Mouse (Mus musculus) embryonic stem cell, embryonic (primary cell): ENCODE results near the gene Rnase1.

Experiments used
- CTCF ChIA-PET, 4 experiments: fragments of 300-600 bp in 2 of 4; fragments of 350-600 bp in 2 of 4; sonication (Branson Sonifier 250); formaldehyde crosslinking; loops; one replicate each; lab custom pipeline; 2022; ENCODE audit warnings: inconsistent platforms in 2 of 4; lab: Charles Lee
- POLR2A ChIA-PET, 4 experiments: fragments of 300-600 bp in 2 of 4; fragments of 350-600 bp in 2 of 4; sonication (Branson Sonifier 250); formaldehyde crosslinking; loops; one replicate each; lab custom pipeline; 2022; ENCODE audit warnings: antibody characterized with exemption in 4 of 4, inconsistent platforms in 1 of 4; lab: Charles Lee

Gene Rnase1

DNA sequence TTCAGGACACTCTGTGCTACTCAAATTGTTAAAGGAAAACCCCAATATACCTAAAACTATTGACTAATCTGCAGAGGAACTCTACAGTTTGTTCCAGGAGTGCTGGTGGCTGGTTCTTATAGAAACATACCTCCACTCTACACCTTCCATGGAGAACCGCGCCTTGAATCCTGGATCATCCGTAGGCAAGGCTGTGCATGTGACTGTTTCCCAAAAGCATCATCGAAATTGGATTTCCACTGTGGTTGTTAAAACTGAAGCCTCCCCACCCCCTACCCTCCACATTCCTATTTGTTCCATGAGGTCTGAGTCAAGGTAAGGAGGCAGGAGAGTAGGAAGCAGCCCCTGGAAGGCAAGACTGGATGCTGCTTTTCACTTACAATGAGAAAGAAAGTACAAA lies 2.1 kb downstream of the Rnase1 start:
- POLR2A ChIA-PET: no interaction called here
- CTCF ChIA-PET: no interaction called here

DNA sequence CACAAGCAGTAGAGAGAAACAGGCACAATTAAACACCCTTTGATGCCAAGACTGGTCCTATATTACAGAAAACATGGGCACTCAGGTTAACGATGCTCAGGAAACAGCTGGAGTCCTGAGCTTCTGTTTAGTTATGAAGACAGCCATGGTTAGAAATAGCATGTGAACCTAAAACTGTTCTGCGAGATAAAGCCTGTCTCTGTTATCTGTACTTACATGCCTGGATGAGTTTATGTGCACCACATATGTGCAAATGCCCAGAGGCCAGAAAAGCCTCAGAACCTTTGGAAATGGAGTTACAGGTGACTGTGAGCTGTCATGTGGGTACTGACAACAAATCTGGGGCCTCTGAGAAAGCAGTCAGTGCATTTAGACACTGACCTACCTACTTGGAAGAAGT lies 2.6 kb downstream of the Rnase1 start:
- CTCF ChIA-PET: no interaction called here
- POLR2A ChIA-PET: no interaction called here

DNA sequence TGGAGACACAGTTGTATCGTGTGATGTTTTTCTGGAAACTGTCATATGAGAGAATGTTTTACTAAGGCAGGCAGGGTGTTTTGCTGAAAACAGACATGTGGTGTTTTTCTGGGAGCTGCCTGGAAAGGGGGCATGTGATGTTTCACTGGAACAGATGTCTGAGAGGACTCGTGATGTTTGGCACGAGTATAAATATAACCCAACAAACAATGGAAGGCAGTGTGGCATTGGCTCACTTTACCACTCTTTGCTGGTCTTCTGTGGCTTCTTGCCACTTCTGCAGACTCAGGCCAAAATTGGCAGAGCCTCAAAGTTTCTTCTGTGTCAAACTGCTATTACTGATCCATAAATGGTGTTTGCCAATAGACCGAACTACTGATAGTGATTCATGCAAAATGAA lies 3.3 kb downstream of the Rnase1 start:
- ChIA-PET POLR2A (no interaction called here), CTCF (no interaction called here)

DNA sequence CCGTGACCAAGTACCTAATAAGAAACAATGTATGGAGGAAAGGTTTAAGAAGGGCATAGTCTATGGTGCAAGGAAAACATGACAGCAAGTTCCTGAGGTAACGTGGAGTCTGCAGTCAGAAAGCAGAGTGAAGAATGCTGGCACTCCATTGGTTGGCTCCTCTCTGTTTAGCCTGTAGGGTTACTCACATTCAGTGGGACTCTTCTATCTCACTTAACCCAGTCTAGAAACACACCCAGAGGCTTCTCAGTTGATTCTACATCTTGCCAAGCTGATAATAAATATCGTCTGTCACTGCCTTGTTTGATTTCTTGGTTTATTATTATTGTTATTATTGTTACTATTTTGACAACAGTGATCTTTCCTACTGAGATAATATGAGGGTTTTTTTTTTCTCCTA lies 4.0 kb downstream of the Rnase1 start:
- ChIA-PET POLR2A (no interaction called here), CTCF (no interaction called here)

DNA sequence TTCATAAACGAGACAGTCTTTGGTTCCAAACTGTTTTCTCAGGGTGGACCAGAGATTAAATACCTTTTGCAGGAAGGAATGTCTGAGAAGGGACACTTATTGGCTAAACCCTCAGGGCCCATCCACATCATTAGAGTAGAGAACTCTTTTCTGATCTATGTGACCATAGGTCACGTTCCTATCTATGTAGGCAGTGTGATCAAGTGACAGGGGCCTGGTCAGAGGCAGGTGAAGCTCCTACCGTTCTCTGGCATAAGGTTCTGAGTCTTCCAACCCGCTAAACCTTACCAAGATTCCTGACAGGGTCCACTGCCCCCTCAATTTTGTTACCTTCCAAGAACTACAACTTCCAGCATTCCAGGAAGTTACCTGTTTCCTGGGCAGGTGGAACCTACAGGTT lies 4.5 kb downstream of the Rnase1 start:
- ChIA-PET CTCF (no interaction called here), POLR2A (no interaction called here)

DNA sequence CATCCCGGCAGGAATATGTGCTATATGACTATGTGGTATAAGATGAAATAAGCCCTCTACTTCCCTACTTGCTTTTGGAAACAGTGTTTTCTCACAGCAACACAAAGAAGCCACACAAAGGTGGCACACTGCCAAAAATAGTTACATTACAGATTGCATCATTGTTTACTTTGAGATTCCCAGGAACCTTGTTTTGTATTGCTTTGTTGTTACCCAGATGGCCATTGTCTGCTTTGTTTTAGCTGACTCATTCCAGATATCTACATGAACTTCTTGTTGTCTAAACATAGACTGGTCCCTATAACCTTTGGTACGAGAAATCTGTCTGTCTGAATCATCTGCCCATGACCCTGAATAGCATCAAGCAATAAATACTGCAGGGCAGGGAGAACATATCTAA lies 6.2 kb downstream of the Rnase1 start:
- CTCF ChIA-PET: no interaction called here
- POLR2A ChIA-PET: interaction anchor here in 1 of 4 experiments (1.2 kb wide), 1 partner anchor 13 kb away, joined by 3 read pairs; no protein-coding TSS in a partner anchor

DNA sequence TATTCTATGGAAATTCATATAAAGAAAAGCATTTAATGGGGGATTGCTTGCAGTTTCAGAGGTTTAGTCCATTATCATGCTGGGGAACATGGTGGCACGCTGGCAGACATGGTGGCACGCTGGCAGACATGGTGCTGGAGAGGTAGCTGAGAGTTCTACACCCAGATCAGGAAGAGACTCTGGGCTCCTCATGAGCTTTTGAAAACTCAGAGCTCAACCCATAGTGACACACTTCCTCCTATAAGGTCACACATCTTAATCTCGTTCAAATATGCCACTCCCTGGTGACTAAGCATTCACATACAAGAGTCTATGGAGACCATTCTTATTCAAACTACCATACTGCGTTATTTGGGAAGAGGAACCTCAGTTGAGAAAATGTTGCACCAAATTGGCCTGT lies 14.2 kb downstream of the Rnase1 start:
- CTCF ChIA-PET: no interaction called here

DNA sequence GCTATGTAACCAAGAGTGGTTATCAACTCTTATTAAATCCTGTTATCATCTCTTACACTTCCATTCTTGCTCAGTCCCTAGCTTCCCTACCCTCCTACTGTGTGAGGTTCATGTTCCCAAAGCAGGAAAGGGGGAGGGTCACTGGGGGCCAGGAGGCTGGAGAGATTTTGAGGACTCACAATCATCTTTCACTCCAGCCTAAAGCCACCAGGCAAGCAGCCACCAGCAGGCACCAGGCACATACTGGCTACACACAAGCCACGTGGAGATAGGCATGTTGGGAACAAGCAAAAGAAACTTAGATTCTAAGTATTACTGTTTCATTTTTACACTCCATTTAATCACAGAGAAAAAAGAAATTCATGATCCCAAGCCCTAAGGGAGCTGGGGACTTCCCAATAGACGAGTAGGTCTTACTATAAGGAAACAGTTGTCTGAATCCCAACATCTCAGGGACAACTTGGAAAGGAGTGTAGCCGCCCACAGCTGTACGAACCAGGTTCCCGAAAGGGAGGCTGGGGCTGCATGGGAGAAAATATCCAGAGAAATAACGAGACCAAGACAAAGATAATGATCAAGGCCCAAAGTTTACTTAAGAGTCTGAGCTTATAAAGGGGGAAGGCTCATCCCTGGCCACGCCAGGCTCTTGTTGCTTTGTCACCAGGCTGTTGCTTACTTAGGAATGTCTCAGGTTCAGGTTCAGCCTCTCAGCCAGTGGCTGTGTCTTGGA lies 15.3 kb downstream of the Rnase1 start:
- ChIA-PET POLR2A (interaction anchor here in 1 of 4 experiments (0.9 to 1.5 kb wide), 2 partner anchors 8 to 52 kb away, joined by 3 read pairs; partner anchors contain the start of gene Rnase6), CTCF (interaction anchor here in 2 of 4 experiments (0.6 kb wide), 2 partner anchors 34 to 136 kb away, joined by 3 to 4 read pairs; no protein-coding TSS in a partner anchor)

More for the DNA sequence above, 14.2 kb downstream of the Rnase1 start:
- POLR2A ChIA-PET: no interaction called here

DNA sequence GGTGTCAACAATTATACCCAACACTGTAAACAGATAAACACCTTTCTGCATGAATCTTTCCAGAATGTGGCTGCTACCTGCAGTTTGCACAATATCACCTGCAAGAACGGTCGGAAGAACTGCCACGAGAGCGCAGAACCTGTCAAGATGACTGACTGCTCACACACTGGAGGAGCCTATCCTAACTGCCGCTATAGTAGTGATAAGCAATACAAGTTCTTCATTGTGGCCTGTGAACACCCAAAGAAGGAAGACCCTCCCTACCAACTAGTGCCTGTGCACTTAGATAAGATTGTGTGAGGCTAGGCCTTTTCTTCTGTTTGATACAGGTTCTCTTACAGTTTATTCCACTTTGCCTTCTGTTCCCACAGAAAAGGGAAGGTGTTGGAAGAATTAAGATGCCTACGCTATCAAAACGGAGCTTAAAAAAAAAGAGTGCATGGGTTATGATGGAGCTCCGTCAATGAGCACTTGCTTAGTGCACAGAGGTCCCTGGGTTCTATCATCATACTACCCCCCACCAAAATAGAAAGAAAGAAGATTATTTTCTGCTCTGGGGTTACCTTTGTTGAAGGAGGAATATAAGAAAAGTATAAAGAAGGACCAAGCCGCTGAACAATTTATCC lies 16.2 kb downstream of the Rnase1 start:
- ChIA-PET CTCF (interaction anchor here in 2 of 4 experiments (0.6 kb wide), 2 partner anchors 35 to 137 kb away, joined by 3 to 4 read pairs; no protein-coding TSS in a partner anchor), POLR2A (interaction anchor here in 1 of 4 experiments (1.5 kb wide), 1 partner anchor 51 kb away, joined by 3 read pairs; no protein-coding TSS in a partner anchor)

DNA sequence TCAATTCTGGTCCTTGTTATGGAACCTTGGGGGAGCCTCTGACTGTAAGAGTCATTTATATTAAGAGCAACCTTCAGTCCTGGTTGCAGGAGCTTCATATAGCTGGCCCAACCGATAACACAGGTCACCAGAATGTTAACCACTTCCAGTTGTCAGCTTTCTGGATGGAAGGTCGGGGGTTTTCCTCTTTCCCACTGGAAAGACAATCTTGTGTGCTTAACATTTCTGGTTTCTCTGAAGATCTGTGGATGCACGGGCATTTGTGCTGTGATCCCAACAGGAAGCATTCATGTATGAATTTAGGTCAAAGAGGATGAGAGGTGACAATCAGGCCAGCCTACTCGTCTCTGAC lies 17.0 kb downstream of the Rnase1 start:
- CTCF ChIA-PET: no interaction called here
- POLR2A ChIA-PET: no interaction called here

DNA sequence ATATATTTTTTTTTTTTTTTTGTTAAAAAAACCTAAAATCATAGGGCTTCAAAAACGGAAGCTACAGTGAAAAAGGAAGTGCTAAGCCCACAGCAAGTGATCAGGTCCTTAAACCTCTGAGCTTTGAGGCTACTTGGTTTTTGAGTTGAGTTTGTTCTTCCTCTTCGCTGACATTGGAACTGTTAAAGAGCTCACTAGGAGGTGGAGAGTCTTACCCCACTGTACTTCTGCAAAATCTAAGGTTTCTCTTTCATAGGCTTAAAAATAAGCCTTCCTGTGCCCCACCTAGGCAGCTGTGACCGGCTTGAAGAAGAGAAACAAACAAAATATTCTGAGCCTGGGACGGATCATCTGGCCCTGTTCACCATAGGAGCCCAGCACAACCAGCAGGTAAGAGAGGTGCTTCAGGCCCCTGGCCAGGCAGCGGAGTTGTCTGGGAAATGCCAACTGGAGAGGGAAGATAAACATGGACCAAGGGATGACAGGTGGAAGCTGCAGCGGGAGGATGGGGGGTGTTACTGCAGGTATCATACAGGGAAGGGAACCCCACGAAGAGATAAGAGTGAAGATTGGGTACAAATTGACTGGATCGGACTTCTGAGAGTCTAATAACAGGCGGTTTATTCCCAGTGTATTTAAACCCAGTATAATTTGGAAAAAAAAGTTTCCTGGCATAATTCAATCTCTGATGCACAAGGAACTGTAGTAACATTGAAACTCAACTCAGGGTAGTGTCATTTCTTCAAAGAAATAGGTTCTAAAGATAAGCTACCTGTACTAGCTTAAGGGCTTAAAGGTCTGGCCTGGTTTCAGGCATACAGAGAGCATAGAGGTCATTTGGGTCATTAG lies 17.6 kb downstream of the Rnase1 start:
- ChIA-PET CTCF (interaction anchor here in 2 of 4 experiments (0.6 to 0.8 kb wide), 2 partner anchors 104 to 1702 kb away, joined by 3 to 8 read pairs; no protein-coding TSS in a partner anchor), POLR2A (no interaction called here)

DNA sequence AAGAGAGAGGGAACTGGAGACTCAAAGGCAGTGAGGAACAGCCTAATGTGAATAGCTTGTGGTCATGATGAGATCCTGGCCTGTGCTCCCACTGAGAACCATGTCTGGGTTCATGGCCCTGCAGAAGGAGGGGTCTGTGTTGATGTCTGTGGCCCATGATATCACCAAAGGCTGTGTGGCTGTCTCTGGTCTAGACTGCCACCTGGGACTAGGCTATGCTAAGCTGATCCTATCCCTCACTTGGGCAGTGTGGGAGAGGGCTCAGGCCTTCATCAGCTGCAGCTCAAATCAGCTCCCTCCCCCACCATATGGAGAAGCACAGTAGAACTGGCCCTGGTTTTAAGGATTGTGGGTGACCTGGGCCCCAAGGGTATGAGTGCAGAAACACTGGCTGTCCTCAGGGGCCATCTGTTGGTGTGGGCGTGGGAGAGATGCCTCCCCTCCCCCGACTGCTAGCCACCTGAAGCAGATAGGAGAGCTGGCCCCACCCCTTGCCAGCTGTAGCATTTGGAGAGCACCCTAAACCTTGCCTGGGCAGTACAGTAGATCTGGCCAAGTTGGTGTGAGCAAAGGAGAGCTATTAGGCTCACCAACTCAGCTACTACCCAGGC lies 18.8 kb downstream of the Rnase1 start:
- ChIA-PET POLR2A (interaction anchor here in 1 of 4 experiments (0.5 to 0.9 kb wide), 2 partner anchors 14 to 347 kb away, joined by 3 to 4 read pairs; no protein-coding TSS in a partner anchor), CTCF (interaction anchor here in 1 of 4 experiments (0.8 kb wide), 1 partner anchor 103 kb away, joined by 3 read pairs; no protein-coding TSS in a partner anchor)

DNA sequence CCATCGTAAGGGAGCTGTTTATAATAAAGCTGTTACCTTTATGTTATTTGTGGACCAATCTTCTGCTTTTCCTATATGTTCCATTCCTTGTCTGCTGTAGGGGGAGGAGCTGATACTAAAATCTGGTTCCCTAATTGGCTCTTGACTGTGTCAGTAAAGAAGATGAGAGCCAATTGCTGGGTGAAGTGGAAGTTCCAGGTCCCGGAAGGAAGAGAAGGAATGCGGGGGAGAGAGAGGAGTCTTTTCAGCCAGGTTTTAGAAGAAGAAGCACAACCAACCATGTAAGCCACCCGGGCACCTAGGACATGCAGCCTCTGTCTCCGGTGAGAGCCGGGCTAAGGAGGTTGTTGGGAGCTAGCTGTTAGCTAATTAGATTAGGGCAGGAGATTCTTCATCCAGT lies 20.9 kb downstream of the Rnase1 start:
- ChIA-PET POLR2A (interaction anchor here in 1 of 4 experiments (0.6 kb wide), 1 partner anchor 264 kb away, joined by 3 read pairs; no protein-coding TSS in a partner anchor), CTCF (no interaction called here)

DNA sequence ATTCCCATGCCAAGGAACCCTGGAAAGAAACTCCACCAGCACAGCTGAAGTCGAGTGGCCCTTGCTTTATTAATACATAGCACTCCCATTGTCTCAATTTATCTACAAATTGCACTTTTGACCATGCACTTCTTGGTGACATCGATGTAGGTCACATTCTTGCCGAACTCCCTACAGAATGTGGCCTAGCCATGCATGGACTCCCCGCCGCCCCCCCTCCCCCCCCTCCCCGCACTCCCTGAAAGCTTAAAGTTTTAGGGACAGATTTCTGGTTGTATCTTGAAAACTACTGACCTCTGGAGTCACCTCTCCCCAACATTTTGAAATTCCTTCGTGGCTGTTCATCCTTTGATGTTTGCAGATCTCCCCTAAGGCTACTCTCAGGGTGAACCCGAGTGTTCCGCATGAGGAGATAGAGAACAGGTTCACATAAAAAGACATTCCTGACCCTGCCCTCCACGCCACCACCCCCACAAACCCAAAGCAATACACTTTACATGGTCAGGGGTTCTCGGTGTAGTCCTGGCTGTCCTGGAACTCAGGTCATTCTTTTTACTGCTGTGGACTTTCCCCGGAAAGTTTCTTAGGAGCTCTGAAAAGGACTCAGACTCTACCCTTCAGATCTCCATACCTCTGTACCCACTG lies 32.5 kb downstream of the Rnase1 start, which contains the start of gene Eddm3b:
TSS of gene Eddm3b (plus strand) at position 511 of the 645 bp plus-strand sequence.
- POLR2A ChIA-PET: interaction anchor here in 1 of 4 experiments (1.2 kb wide), 1 partner anchor 16 kb away, joined by 3 read pairs; no protein-coding TSS in a partner anchor
- CTCF ChIA-PET: no interaction called here

DNA sequence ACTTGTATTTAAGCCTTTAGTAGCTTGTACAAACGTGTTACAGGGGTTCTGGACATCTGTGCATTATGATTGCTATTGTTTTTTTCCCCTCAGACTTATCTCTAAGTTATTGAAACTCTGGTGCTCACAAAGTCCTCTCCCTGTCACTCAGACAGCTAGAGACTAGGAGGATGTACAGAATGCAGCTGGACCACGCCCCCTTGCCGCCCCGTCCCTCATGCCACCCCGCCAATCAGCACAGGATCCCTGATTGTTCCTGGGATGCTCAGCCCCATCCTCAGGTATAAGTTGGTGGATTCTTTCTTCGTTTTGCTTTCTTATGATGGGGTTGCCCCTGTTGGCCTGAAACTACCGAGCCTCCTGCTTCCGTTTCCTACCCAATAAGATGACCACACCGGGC lies 33.1 kb downstream of the Rnase1 start:
- CTCF ChIA-PET: interaction anchor here in 1 of 4 experiments (0.5 kb wide), 1 partner anchor 15 kb away, joined by 4 read pairs; no protein-coding TSS in a partner anchor
- POLR2A ChIA-PET: interaction anchor here in 1 of 4 experiments (0.7 to 1.2 kb wide), 4 partner anchors 14 to 205 kb away, joined by 3 to 4 read pairs (median 3); no protein-coding TSS in a partner anchor

DNA sequence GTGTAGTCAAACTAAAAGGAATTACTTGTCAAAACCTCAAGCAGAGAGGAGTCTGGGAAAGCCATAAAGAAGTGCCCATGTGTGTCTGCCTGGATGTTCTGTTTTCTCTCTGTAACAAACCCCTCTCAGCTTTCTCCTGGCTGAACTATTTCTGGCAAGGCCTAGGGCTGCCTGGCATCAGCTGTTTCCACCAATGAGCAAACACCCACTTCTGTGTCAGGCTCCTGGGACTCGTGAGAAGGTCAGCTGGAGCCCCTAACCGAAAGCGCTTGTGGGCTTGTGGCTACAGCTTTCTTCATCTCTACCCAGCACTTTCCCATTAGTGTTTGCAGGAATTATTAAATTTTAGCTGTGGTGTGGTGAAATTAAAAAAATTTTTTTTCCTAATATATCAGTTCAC lies 34.6 kb downstream of the Rnase1 start:
- ChIA-PET CTCF (no interaction called here), POLR2A (no interaction called here)

DNA sequence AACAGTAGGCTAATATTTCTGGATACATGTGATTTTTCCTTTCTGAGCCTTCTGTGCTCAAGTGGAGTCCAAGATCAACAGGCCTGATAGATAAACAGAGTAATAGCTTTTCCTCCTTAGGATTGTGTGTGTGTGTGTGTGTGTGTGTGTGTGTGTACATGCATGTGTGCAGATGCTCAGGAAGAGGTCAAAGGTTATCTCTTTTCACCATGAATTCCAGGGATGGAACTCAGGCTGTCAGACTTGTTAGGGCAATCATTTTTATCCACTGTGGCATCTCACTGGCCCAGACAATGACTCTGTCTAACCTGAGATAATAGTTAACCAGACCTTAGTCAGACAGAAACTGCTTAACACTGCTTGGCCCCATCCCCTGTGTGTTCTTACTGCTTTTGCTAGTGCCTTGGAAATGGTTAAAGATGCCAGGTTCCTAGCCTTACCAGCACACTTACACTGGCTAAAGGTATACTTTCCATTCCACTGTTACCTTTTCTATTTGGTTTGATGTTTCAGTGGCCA lies 40.1 kb downstream of the Rnase1 start:
- ChIA-PET CTCF (interaction anchor here in 1 of 4 experiments (0.6 kb wide), 1 partner anchor 140 kb away, joined by 3 read pairs; no protein-coding TSS in a partner anchor), POLR2A (no interaction called here)

DNA sequence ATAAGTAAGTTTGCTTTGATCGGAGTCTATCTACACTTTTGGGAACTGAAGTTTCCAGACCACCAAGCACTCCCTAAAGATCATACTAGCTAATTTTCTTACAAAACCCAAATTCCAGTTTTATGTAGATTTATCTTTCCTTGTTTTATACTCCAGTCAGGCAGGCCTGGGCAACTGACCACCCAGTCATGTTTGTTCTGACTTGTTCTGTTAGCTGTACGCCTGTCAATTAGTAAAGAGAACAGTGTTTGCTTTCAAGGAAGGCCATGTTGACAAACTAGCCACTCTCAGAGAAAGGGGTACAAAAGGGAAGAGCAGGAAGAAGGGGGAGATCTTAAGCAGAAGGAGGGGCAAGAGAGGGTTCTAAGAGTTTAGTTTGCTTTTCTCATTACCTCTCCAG lies 42.2 kb downstream of the Rnase1 start:
- ChIA-PET CTCF (interaction anchor here in 3 of 4 experiments (0.6 to 0.8 kb wide), 3 partner anchors 136 to 928 kb away, joined by 3 to 4 read pairs (median 3); no protein-coding TSS in a partner anchor), POLR2A (no interaction called here)
